Mouse (Mus musculus): ENCODE measurements around the gene Cebpz. TPM values are rescaled to one million over a fixed set of nuclear protein-coding genes. Genes with fewer than 3 reads are reported as not detected.
A peak's percentile ranks its signal among the peaks of the same experiment; 100 is the strongest.

Gene Cebpz
- total RNA-seq, 2 experiments from 2014 or later: 19.8 to 22.7 TPM

DNA sequence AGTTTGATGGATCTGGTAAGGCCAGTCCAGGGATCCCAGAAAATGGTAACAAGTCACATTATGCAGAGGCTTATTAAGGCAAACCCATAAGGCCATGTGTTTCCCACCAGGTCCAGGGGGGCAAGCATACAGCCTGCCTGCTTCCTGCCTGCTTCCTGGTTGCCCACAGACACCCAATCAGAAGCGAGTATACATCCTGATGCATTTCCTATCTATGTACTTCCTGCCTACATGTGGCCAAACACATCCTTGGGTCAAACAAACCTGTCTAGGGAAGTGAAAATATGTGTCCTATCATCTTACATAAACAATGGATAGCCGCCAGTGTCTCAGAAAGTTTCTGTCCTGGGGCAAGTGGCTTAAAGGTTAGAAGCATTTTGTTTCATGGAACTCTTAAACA is 33.7 kb downstream of the Cebpz start:
- DNase-seq: no peak

DNA sequence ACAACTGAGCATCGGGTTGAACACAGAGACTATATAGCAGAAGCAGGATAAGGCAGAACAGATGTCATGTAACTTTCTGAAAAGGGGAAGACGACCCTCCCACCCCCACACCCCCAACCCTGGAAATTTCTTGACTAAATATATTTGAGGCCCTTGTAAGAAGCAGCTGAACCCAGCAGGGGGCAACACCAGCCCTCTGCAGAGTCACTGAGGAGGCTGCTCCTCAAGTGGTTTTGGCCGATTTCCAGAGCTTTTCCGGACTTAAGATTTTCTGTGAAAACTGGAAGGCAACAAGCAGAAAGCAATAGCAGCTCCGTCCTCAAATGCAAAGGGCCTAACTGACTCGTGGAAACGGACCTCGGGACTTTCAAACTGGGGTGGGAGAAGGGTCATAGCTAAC is 41.5 kb downstream of the Cebpz start:
- peak; percentile 54 for DNase-seq

DNA sequence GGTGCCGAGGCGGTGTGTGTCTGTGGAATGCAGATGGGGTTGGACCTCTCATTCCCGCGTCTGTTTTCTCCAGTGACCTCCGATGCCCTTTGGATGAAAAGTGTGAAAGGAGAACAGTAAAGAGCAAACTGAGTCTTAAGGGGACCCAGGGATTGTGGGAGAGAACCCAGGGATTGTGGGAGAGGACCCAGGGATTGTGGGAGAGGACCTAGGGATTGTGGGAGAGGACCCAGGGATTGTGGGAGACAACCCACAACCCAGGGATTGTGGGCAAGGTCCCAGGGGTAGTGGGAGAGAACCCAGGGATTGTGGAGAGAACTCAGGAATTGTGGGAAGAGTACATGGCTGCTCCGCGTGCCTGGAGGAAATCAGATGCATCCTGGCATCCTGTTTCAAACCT is 41.9 kb downstream of the Cebpz start:
- DNase-seq: no peak

DNA sequence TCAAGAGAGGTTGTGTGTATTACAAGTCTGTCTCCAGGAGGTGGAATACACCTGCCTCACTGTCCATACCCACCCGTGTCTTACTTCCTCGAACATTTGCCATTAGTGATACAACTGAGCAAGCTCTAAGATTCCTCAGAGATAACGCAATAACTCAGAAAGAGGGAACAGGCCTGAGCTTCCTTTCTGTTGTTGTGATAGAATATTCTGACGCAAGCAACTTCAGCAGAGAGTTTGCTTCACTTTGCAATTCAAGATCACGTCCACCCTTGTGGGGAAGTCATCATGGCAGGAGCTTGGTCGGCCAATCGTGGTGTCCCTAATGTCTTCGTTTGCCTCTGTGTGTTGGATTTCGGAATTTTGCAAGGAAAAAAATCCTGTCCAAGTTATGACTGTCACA is 45.8 kb downstream of the Cebpz start:
- no peak for DNase-seq

DNA sequence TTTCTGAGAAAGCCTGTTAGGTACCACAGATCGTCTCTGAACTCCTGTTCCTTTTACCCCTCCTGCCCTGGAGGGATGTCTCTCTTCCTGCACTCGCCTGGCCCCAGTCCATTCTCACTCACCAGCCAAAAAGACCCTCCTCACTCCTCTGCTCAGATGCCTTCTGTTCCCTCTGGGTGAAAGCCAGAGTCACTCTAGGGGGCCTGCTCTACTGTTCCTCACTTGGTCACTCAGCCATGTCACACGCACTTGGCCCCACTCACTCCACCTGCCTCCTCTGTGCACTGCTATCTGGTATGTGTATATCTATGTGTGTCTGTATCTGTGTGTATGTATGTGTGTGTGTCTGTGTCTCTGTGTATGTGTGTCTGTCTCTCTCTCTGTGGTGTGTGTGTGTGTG is 47.7 kb downstream of the Cebpz start:
- DNase-seq: no peak

DNA sequence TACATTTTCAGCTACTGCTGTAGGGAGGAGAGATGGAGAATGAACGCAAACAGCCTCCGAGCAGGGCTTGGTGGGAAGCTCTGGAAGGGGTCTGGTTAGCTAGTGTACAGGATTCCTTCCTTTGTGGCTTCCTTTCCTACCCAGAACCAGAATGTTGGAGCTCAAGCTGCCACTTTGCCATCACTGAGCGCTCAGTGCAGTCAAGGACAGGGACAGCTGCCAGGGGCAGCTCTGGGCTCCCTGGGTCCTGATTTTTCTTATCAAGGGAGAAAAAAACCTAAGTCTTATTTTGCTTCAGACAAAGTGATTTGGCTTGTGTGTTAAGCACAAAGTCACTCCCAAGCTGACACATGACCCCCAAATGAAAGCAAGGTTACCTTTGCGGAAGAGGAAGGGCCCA is 48.3 kb downstream of the Cebpz start:
- DNase-seq: no peak

DNA sequence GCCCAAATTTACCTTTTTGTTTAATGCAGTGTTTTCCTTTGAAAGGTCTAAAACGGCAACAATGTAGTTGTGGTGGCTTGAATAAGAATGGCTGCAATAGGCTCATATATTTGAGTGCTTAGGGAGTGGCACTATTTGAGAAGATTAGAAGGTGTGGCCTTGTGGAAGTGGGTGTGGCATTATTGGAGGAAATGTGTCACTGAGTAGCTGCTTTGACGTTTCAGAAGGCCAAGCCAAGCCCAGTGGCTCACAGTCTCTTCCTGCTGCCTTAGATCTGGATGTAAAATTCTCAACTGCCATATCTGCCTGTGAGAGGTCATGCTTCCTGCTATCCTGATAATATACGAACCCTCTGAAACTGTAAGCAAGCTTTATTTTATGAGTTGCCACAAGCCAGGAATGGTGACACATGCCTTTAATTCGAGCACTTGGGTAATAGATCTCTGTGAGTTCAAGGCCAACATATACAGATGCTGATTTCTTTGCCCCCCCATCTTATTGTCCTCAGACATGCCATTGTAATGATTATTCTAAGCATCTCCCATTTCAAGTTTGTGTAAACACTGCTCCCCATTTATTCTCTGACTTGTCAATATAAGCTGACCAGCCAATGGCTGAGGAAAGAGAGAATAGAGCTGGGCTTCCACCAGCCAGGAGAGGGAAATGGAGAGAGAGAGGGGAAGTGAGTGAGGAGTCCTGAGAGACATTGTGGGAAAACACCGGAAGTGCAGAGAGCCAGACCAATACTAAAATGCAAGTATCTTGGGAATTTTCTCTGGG is 51.4 kb downstream of the Cebpz start:
- no peak for DNase-seq

DNA sequence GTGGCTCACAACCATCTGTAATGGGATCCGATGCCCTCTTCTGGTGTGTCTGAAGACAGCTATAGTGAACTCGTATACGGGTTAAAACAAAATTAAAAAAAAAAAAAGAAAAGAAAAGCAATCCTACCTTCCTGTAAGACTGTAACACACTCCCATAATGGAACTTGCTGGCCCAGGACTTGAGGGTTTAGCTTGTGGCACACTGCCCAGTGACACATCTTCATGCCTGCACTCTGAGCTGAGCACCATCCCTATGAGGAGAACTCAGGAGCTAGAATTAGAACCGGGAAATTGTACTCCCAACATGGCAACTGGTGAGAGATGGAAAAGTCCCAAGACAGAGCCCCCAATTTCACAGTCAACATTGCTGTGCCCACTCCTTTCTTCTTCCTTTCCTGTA is 53.6 kb downstream of the Cebpz start:
- DNase-seq: no peak

DNA sequence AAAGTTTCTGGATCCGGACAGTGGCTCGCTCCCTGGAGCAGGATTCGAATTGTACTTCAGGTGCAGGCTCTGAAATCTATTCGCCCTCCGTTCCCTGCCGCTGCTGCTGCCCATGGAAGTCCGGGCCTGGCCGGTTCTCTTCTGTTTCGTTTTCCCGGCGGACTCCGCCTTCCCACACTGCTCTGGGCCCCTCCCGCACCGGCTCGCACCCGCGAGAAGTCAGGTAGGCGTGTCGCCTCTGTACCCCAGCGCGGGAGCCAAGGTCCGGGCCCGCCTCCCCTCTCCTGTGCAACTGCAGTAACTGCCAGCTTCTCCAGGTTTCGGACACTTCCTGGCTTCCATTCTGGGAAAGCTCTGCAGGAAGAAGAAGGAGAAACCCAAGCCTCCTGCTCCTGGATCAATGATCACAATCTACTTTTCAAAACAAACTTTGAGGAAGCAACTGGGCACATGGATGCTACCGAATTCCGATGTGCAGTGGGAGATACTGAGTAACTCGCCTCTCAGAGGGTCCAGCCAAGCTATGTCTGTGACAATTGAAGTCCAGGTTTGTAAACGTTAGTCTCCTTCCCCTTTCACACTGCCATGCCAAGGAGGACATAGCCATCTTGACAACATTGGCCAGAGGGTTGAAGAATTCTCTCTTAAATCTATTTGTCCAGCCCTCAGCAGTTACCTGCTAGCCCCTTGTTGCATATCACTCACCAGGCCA is 54.3 kb downstream of the Cebpz start, which contains the start of gene Eif2ak2:
TSS of gene Eif2ak2 (minus strand) at position 173 of the 712 bp plus-strand sequence.
- peak; percentile 81 for DNase-seq

DNA sequence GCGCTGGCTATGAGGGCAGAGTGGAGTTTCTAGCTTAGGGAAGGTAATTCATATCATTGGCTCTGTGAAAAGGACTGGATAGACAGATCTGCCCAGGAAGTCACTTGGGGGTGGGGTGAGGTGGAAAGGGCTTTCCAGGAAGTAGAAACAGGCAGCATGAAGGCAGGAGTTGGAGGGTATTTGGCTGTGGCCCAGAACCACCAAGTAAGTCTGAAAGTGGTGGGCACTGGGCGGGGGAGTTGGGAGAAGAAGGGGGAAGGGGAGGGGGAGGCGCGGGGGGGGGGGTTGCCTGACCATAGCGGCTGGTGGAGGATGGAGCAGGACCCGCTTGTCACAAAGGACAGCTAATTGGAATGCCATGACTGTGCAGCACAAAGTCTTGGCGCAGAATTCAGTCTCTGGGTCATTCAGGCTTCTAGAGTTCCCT is 55.0 kb downstream of the Cebpz start:
- no peak for DNase-seq

DNA sequence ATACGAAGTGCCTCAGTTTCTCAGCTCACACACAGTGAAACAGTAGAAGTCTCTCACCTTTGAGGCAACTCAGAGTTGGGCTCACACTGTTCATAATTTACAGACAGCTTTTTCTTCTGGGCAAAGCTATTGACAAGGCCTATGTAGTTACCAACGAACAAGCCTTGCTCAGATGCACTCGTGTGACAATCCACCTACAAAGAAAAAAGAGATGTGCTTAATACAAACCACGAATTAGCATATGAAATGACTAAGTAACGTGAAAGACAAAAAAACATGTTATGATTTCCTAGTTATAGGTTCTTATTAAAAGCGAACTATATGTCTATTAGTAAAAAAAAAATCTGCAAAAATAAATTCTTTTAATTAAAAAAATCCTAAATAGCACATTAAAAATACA is 63.0 kb downstream of the Cebpz start:
- DNase-seq: no peak

Other genes starting within 250 kb of the Cebpz start
- gene Strn, start 199.9 kb downstream of the Cebpz start, total RNA-seq (2021): 10 to 100 TPM; 11.7 to 13.0 TPM
- gene Heatr5b, start 101.7 kb downstream of the Cebpz start, total RNA-seq (2021): 10 to 100 TPM in 1 of 2 experiments, 1 to 10 TPM in 1; 10.0 to 12.5 TPM
- 10 to 100 TPM; 21.4 to 22.3 TPM for gene Gpatch11, start 101.5 kb downstream of the Cebpz start, total RNA-seq (2021)
- 1 to 10 TPM; 8.5 to 9.5 TPM for gene Eif2ak2, start 54.5 kb downstream of the Cebpz start, total RNA-seq (2021)
- gene Sult6b1, start 30.1 kb downstream of the Cebpz start, total RNA-seq (2021): not detected
- gene Cebpzos, start 20.6 kb downstream of the Cebpz start, total RNA-seq (2021): 10 to 100 TPM; 56.3 to 65.8 TPM
- 10 to 100 TPM; 31.1 to 31.3 TPM for gene Ndufaf7, start 70 bp upstream of the Cebpz start, total RNA-seq (2021)
- gene Prkd3, start 83.8 kb upstream of the Cebpz start, total RNA-seq (2021): 10 to 100 TPM; 18.2 to 27.2 TPM
- gene Qpct, start 114.8 kb upstream of the Cebpz start, total RNA-seq (2021): 10 to 100 TPM; 12.3 to 15.9 TPM